Mouse (Mus musculus): Measurements from ENCODE around the gene Itm2b.

DNA sequence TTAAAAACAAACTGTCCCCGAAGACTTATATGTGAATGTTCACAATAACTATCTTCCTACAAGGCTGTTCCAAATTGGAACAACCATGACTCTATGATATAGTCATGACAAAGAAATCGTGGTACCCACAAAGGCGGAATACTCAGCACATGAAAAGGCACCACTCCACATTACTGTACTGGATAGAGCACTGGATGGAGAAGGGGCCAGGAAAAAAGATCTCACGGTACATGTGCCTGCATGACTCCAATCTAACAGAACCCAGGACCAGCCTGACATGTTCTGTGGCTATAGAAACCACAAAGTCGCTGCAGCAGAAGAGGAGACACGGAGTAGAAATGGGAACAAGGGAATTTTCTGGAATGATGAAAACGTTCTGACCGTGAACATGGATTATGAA lies 30.4 kb downstream of the Itm2b start:
- TF ChIP-seq CTCF (IDR thresholded peaks at IDR 0.05; ENCODE audit: low read depth, low read length) (no peak), GATA1 (IDR thresholded peaks at IDR 0.05; ENCODE audit: borderline replicate concordance, low read length) (no peak), POLR2AphosphoS5 (IDR thresholded peaks at IDR 0.05; ENCODE audit: insufficient replicate concordance, low read depth, low read length) (no peak), TAL1 (conservative IDR thresholded peaks at IDR 0.05; ENCODE audit: low read depth, low read length) (no peak), GATA2 (IDR thresholded peaks at IDR 0.05; ENCODE audit: borderline replicate concordance, low read depth, low read length) (no peak)
